Mouse (Mus musculus) left cerebral cortex, postnatal 10 days (tissue): ENCODE measurements around the gene Kptn. TPM values are rescaled to one million over a fixed set of nuclear protein-coding genes. Genes with fewer than 3 reads are reported as not detected.

Source experiments
- DNase-seq, 2 experiments: peaks; one replicate each; pipeline ENCODE4 v3.0.0; 2021 to 2022; ENCODE audit warnings: low spot score in 2 of 2, mixed read lengths in 1 of 2; ENCODE audit errors: extremely low spot score in 1 of 2
- intact Hi-C: fragments of 180-260 bp; cut with DNase I; formaldehyde crosslinking; loops from one replicate; pipeline ENCODE4 v1.15.1; 2025
- total RNA-seq, 2 experiments: library from RNA; stranded (reverse); gene quantifications; 2 replicates each; pipeline ENCODE4 v1.2.3; 2021

Gene Kptn
- total RNA-seq, 2 experiments from 2014 or later, result 47.3 to 47.7 TPM

DNA sequence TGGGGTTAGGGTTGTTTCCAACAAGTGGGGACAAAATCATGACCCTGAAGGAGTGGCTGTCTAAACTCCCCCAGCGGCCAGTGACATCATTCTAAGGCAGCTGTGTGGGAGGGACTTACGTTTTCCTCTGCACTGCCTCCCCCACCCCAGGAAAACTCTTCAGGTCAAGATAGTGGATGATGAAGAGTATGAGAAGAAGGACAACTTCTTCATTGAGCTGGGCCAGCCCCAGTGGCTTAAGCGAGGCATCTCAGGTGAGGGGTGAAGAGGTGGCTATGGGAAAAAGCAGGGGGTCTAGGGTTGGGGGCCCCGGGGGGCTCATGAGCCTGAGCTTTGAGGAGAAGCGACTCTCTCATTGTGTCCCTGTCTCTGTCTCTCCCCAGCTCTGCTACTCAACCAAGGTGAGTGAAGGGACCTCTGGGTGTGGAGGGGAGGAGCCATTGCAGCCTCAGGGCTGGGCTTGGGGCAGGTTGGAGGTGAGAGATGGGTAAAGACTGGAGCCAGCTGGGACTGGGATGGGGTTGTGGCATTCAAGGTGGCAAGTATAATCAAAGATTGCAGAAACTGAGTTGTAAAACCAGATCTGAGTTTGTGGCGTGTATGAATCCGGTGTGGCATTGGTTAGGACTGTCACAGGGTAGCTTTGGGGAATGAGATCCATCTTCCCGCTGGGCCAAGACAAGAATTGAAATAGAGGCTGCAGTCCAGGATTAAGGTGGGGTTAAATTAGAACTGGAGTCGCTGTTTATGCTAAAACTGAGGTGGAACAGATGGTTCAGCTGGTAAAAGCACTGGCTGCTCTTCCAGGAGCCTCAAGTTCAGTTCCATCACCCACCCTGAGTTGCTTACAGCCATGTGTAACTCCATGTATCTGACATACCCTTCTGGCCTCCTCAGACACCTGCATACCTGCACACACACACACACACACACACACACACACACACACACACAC lies 30.8 kb downstream of the Kptn start:
- intact Hi-C loops, result loop anchor here (5.0 kb wide), 1 partner anchor 48 kb away; no protein-coding TSS in a partner anchor
- no peak for DNase-seq

DNA sequence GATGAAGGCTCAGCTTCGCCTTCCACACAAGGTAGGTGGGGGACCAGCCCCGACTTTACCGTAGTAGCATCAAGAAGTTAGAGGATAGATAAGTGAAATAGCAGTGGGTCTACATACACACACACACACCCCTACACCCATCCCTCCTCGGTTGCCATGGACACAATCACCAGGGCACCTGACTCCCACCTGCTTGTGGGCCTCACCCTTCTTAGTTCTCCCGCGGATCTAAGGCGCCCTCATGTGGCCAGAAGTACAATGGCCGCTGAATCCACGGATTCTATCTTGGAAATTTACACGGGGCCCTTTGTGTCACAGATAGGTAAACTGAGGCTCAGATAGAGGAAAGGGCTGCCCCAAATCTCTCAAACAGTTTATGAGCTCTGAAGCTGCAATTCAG lies 33.8 kb downstream of the Kptn start:
- intact Hi-C loops, result loop anchor here (5.0 kb wide), 1 partner anchor 51 kb away; no protein-coding TSS in a partner anchor
- DNase-seq, result peak; percentile 51 to 61

DNA sequence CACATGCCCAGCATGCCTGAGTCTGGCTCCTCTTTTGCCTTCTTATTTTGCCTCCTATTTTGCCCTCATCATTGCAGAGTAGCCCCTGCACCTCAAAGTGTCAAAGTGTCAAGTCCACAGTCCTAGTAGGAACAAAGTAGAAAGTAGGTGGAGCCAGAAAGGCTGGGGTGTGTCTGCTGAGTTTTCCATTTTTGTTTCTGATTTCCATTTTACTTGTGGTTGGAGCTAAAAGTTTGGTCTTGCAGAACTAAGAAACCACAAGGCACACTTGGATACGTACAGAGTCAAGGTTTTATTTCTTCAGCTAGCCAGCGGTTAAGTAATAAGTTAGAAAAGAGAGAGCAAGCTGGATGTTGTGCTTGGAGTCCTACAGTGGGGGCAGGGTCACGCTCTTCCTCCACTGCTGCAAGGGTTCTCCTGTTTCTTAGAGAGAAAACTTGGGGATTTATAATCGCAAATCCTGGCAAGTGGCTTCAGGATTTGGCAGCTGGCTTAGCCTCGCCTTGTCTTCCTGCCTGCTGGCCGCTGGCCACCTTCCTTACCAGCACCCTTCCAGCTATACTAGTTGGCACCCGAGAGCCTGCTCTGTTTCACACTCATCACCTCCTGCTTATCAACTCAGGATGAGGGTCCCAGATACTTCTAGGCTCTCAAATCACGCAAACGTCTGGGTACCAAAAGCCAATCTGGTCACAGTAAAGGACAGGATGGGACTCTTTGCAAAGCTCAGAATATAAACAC lies 35.6 kb downstream of the Kptn start:
- intact Hi-C loops, result no loop called here
- peak in 1 of 2 experiments; percentile 64 for DNase-seq

DNA sequence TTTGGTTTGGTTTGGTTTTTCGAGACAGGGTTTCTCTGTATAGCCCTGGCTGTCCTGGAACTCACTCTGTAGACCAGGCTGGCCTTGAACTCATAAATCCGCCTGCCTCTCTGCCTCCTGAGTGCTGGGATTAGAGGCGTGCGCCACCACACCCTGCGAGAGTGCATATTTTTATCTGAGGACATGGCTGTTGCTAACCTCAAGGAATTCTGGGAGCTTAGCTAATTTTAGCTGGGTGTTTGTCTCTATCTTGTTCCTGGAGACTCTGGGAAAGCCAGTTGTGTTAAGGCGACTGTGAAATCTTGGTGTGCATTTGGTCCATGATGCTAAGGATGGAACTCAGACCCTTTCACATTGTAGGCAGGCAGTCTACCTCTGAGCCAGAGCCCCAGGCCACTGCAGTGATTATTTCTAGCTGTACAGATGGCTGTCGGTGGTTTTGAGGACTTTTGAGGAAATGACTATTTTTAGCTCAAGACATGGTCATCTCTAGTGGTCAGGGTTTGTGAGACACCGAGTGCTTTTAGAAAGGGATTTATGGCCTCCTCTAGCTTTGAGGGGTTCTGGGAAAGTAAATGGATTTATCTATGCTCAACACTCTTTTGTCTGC lies 36.5 kb downstream of the Kptn start:
- intact Hi-C loops, result no loop called here
- DNase-seq, result no peak

DNA sequence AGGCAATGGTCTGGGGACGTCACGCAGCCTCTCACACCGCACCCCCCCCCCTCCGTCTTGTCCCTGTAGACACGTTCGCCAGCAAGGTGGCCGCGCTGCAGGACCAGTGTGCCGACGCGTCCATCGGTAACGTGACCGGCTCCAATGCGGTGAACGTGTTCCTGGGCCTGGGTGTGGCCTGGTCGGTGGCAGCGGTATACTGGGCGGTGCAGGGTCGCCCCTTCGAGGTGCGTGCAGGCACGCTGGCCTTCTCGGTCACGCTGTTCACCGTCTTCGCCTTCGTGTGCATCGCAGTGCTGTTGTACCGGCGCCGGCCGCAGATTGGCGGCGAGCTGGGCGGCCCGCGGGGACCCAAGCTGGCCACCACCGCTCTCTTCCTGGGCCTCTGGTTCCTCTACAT lies 39.0 kb downstream of the Kptn start:
- peak in 1 of 2 experiments; percentile 48 for DNase-seq
- intact Hi-C loops, result no loop called here

DNA sequence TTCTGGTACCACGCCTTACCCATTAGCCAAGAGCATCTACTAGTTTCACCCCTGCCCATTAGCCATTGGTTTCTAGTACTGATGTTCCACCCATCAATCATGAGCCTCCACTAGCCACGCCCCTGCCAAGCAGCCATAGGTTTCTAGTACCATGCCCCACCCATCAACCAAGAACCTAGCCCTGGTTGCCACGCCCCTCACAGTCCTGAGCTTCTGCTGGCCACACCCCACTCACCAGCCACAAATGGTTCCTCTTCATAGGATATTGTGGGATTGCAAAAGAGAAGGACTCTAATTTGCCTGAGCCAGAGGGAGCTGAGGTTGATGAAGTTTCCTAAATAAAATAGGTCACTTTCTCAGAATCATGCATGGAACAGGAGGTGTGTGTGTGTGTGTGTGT lies 41.0 kb downstream of the Kptn start:
- intact Hi-C loops, result no loop called here
- peak in 1 of 2 experiments; percentile 76 for DNase-seq

DNA sequence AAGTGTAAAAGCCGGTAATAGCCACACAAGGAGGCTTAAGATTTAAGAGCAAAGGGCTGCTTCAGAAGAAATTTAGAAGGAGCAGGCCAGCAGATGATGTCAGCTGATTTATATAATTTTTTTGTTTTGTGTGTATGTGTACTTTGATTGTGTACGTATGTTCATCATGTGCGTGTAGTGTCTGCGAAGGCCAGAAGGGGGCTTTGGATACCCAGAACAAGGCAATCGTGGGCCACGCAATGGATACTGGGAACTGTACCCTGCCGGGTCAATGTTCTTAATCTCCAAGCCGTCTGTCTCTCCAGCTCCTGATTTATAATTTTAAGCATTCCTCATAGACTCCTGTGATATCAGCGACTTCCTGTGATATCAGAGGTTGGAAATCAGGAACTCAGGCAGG lies 41.6 kb downstream of the Kptn start:
- intact Hi-C loops, result no loop called here

DNA sequence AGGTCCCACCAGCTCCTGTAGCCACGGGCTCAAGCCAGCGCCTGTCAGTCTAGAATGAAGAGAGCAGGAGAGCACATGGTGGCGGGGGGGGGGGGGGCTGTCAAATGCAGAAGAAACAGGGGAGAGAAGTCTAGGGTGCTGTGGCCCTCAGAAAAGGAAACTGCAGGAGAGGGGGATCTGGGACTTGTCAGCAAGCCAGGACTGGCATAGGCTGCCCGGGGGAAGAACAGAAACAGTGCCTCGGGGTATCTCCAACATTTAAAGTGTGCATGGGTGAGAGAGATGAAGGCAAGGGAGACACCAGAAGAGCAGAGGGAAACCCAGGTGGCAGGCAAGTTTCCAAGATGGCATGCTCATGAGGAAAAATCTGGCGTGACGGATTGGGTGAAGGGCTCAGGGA lies 42.3 kb downstream of the Kptn start:
- intact Hi-C loops, result no loop called here
- DNase-seq, result no peak

More for the DNA sequence above, 41.6 kb downstream of the Kptn start:
- no peak for DNase-seq

DNA sequence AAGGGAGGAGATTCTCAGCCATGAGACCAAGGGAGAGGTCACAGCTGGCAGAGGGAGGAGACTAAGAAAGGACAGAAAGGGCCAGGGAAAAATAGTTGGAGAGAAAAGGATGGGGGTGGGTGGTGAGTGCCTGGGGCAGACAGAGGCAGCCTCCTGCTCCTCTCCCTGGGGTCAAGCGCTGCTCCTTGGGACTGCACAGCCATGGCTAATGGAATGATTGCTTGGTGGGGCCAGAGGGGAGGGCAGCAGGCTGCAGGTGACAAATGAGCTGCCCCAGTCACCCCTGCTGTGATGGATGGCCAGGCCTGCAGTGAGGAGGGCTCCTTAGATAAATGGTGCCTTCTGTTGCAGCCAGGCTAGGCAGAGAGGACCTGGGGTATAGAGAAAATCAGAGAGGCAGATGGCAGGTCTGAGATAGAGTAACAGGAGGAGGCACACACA lies 52.5 kb downstream of the Kptn start:
- intact Hi-C loops, result no loop called here
- no peak for DNase-seq

DNA sequence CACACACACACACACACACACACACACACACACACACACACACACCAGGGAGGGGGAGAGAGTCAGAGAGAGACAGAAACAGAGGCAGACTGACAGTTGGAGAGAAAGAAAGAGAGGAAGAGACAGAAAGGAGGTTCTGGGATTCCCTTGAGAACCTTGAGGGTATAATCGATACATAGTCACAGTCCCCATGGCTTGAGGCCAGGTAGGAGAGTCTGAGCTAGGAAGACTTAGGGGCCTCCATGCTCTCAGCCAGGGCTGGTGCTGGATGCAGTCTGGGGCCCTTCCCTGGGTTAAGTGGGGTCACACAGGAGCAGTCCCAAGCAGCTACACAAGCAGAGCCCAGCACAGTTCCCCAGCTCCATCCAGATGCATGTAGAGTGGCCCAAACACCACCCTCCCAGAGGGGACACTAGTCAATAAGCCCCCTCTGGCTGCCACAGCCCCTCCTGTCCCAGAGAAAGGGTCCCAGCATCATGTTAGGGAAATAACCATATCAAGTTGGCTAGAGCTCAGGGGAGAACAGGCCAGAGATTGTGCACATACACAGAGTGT lies 53.0 kb downstream of the Kptn start:
- no peak for DNase-seq
- intact Hi-C loops, result no loop called here

DNA sequence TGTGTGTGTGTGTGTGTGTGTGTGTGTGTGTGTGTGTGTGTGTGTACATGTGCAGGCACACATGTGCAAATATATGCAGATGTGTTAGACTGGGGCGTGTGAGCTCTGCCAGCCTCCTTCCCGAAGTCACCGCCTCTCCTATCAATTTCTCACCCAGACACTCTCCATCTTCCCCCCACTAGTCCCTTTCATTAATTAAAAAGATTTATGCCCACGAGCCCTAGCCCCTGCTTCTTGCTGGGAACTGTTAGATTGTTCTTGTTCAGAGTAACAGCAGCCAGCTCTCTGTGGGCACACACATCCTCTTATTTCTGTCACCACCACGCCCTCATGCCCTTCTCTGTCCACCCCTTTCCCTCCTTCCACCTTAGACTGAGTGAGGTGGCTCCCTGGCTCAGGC lies 53.5 kb downstream of the Kptn start:
- intact Hi-C loops, result no loop called here
- DNase-seq, result no peak

DNA sequence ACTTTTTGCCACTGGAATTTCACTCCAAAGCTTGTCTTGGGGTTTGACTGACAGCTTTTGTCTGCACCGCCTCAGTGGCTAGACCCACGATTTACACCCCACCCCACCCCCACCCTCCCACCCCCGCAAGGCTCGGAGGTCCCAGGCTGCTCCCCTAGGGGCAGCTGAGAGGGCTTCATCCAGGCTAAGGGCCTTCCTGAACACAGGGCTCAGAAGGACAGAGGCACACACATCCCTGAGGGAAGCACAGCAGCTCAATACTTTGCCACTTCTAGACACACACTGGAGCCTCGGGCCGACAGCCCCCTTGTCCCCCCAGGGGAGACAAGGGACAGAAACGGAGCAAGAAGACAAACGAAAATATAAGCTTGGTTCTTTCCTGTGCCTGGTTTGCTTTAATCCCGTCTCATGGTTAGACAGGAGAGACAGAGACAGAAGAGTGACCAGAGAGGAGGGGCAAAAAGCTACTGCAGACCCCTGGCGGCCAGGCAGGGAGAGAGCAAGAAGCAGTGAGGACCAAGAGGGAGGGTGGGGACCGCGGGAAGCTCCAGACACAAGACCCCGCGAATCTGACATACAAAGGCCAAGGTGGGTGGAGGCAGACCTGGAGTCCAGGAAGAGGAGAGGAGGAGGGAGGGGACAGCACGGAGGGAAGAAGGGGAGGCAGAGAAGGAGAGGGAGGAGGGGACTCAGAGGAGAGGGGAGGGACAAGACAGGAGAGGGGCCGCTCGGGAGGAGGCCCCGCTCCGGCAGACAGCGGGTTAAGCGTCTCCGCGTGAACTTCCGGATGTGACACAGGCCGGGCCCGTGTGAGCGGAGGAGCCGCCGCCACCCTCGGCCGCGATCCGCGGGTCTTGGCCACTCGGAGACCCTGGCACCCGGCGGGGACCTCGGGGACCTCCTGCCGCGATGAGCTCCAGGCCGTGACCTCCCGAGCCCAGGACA lies 55.2 kb downstream of the Kptn start, which contains the start of gene Meis3:
TSS of gene Meis3 (plus strand) at position 494 of the 945 bp plus-strand sequence.
- DNase-seq, result peak in 1 of 2 experiments; percentile 84
- intact Hi-C loops, result no loop called here

DNA sequence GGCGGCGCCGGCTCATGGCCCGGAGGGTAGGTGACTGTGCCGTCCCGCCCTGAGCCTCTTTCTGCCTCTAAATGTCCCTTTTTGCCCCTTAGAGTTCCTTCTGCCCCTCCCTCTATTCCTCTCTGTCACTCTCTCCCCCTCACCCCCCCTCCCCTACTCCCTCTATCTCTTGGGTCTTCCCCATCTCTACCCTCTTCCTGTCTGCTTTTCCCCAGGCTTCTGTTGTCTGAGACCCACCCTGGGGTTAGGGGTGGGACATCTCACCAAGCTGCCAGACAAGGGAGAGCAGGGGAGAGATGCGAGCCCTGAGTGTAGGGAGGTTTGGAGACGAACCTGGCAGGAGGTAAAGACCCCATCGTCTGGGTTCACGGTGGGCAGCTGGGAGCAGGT lies 55.8 kb downstream of the Kptn start:
- intact Hi-C loops, result no loop called here
- DNase-seq, result no peak

Other genes starting within 250 kb of the Kptn start
- gene Crx, start 239.9 kb upstream of the Kptn start, total RNA-seq, result not detected
- gene Crxos, start 237.3 kb upstream of the Kptn start, total RNA-seq, result under 1 TPM; 0.16 to 0.30 TPM
- 1,000 to 10,000 TPM; 1,526 to 1,528 TPM for gene Selenow, start 197.5 kb upstream of the Kptn start, total RNA-seq
- 100 to 1,000 TPM; 104 TPM for gene Nop53, start 173.8 kb upstream of the Kptn start, total RNA-seq
- gene Ehd2, start 152.3 kb upstream of the Kptn start, total RNA-seq, result 1 to 10 TPM; 7.1 to 7.5 TPM
- 10 to 100 TPM; 13.4 to 14.1 TPM for gene Bicra, start 72.0 kb upstream of the Kptn start, total RNA-seq
- under 1 TPM; 0.26 to 0.58 TPM for gene Zfp541, start 58.1 kb upstream of the Kptn start, total RNA-seq
- gene Napa, start 21.4 kb upstream of the Kptn start, total RNA-seq, result 100 to 1,000 TPM; 181 TPM
- 100 to 1,000 TPM; 285 to 298 TPM for gene Slc8a2, start 9.9 kb downstream of the Kptn start, total RNA-seq
- 10 to 100 TPM; 42.4 to 46.4 TPM for gene Meis3, start 55.2 kb downstream of the Kptn start, total RNA-seq
- gene Dhx34, start 102.1 kb downstream of the Kptn start, total RNA-seq, result 10 to 100 TPM; 10.3 to 10.5 TPM
- under 1 TPM; 0.53 to 0.79 TPM for gene C5ar2, start 124.3 kb downstream of the Kptn start, total RNA-seq
- under 1 TPM; 0.71 to 0.83 TPM for gene C5ar1, start 139.6 kb downstream of the Kptn start, total RNA-seq
- gene Inafm1, start 153.7 kb downstream of the Kptn start, total RNA-seq, result 10 to 100 TPM; 33.0 to 35.6 TPM
- gene Ccdc9, start 166.9 kb downstream of the Kptn start, total RNA-seq, result 10 to 100 TPM; 85.5 to 89.0 TPM
- gene Bbc3, start 188.5 kb downstream of the Kptn start, total RNA-seq, result 10 to 100 TPM; 30.1 to 34.6 TPM